Mouse (Mus musculus) brown adipose tissue, adult 24 weeks (tissue): ENCODE data around the gene Plek. TPM values are rescaled to one million over a fixed set of nuclear protein-coding genes. Genes with fewer than 3 reads are reported as not detected.
"Not testable (repeated sequence)": the region's sequence is repeated elsewhere in the genome, so short reads cannot be mapped to it uniquely, and the experiment has no call there.

Experiments
- H3K27ac ChIP-seq: fragments of 200-500 bp; replicated peaks from 2 replicates; pipeline ENCODE4 v1.5.1; 2012; ENCODE audit warnings: low read depth, mild to moderate bottlenecking, low read length
- H3K4me1 ChIP-seq: fragments of 200-500 bp; 2 replicates; pipeline ENCODE4 v1.6.1; 2012; ENCODE audit warnings: low read length, mixed read lengths; ENCODE audit not compliant: control insufficient read depth, insufficient read depth, insufficient read length
- H3K4me3 ChIP-seq: fragments of 200-500 bp; 2 replicates; pipeline ENCODE4 v1.5.1; 2012; ENCODE audit warnings: low read depth, mild to moderate bottlenecking, low read length, moderate library complexity; ENCODE audit not compliant: insufficient read depth
- polyA plus RNA-seq: library from polyadenylated mRNA; stranded (reverse); fragments of >200 nt; gene quantifications from 2 replicates; pipeline ENCODE4 v1.2.4, GENCODE M21; 2012; ENCODE audit not compliant: missing spikeins, insufficient read depth, insufficient read length

Gene Plek
- 3.1 and 5.0 TPM in 2 replicates for polyA plus RNA-seq

GRCm38 (mm10) chr11:17051545-17052475 is at the start of gene Plek, which contains the start of gene Cnrip1:
Gene Plek, minus strand, starts transcription at chr11:17052381.
Gene Cnrip1, plus strand, starts transcription at chr11:17051586.
- H3K27ac ChIP-seq = peak within 1 kb of the TSS; percentile 65
- peak within 1 kb of the TSS; percentile 67 for H3K4me3 ChIP-seq

GRCm38 (mm10) chr11:17086106-17086505 is 33.9 kb upstream of the Plek start:
- Histone ChIP-seq H3K4me1 (peaks cover 4% of the 10 kb centered on the region; the same call in 1 of the 2 replicates), H3K4me3 (no peak overlapping the region), H3K27ac (no peak overlapping the region)

More at GRCm38 (mm10) chr11:17051545-17052475, at the start of gene Plek, which contains the start of gene Cnrip1:
- no peaks in the 10 kb centered on the region for H3K4me1 ChIP-seq

GRCm38 (mm10) chr11:17083866-17084265 is 31.7 kb upstream of the Plek start:
- Histone ChIP-seq H3K27ac (no peak overlapping the region), H3K4me3 (no peak overlapping the region), H3K4me1 (peaks cover 4% of the 10 kb centered on the region)

- no peak overlapping the region for H3K4me3 ChIP-seq
- H3K4me1 ChIP-seq = peaks cover 6% of the 10 kb centered on the region
- H3K27ac ChIP-seq = no peak overlapping the region
Observed at GRCm38 (mm10) chr11:17083455-17083854, 31.3 kb upstream of the Plek start.

GRCm38 (mm10) chr11:17082953-17083352 is 30.8 kb upstream of the Plek start:
- Histone ChIP-seq H3K4me3 (no peak overlapping the region), H3K27ac (no peak overlapping the region), H3K4me1 (peaks cover 6% of the 10 kb centered on the region)

- peaks cover 6% of the 10 kb centered on the region for H3K4me1 ChIP-seq
- H3K27ac ChIP-seq = no peak overlapping the region
- no peak overlapping the region for H3K4me3 ChIP-seq
Observed at GRCm38 (mm10) chr11:17082086-17082485, 29.9 kb upstream of the Plek start.

- H3K27ac ChIP-seq = no peak overlapping the region
- no peak overlapping the region for H3K4me3 ChIP-seq
- peaks cover 2% of the 10 kb centered on the region; the same call in 1 of the 2 replicates for H3K4me1 ChIP-seq
Observed at GRCm38 (mm10) chr11:17075656-17076055, 23.5 kb upstream of the Plek start.

- not testable (repeated sequence) for H3K4me3 ChIP-seq, H3K27ac ChIP-seq, H3K4me1 ChIP-seq
Observed at GRCm38 (mm10) chr11:17069360-17069759, 17.2 kb upstream of the Plek start.

GRCm38 (mm10) chr11:17052476-17053049 is 382 bp upstream of the Plek start:
- Histone ChIP-seq H3K4me3 (peak overlapping the region; percentile 67), H3K27ac (no peak overlapping the region), H3K4me1 (no peaks in the 10 kb centered on the region)

- no peak overlapping the region for H3K4me3 ChIP-seq
- no peaks in the 10 kb centered on the region for H3K4me1 ChIP-seq
- H3K27ac ChIP-seq = no peak overlapping the region
Observed at GRCm38 (mm10) chr11:17045806-17046205, 6.4 kb downstream of the Plek start.

- Histone ChIP-seq H3K4me1 (no peaks in the 10 kb centered on the region), H3K27ac (no peak overlapping the region), H3K4me3 (no peak overlapping the region)
Observed at GRCm38 (mm10) chr11:17023984-17024383, 28.2 kb downstream of the Plek start.

- H3K27ac ChIP-seq = no peak overlapping the region
- H3K4me3 ChIP-seq = no peak overlapping the region
- H3K4me1 ChIP-seq = no peaks in the 10 kb centered on the region
Observed at GRCm38 (mm10) chr11:17023206-17023605, 29.0 kb downstream of the Plek start.

- H3K4me3 ChIP-seq = no peak overlapping the region
- H3K4me1 ChIP-seq = no peaks in the 10 kb centered on the region
- H3K27ac ChIP-seq = no peak overlapping the region
Observed at GRCm38 (mm10) chr11:17019328-17019727, 32.9 kb downstream of the Plek start.

- no peak overlapping the region for H3K27ac ChIP-seq
- no peaks in the 10 kb centered on the region; the same call in 1 of the 2 replicates for H3K4me1 ChIP-seq
Observed at GRCm38 (mm10) chr11:17012948-17013347, 39.2 kb downstream of the Plek start.

GRCm38 (mm10) chr11:17008498-17008941 is 43.7 kb downstream of the Plek start:
- Histone ChIP-seq H3K27ac (peak overlapping the region; percentile 81), H3K4me1 (no peaks in the 10 kb centered on the region; the same call in 1 of the 2 replicates), H3K4me3 (peak overlapping the region; percentile 49)

More at GRCm38 (mm10) chr11:17012948-17013347, 39.2 kb downstream of the Plek start:
- H3K4me3 ChIP-seq = no peak overlapping the region
